Mouse (Mus musculus) E14TG2a.4 (cell line): ENCODE results near the gene Mboat2.

Source experiments
- H3K27me3 ChIP-seq: 2 replicates; pipeline ENCODE4 v1.6.1; 2014; ENCODE audit warnings: low read length, control low read depth; ENCODE audit not compliant: insufficient read depth
- H3K36me3 ChIP-seq: 2 replicates; pipeline ENCODE4 v1.6.1; 2014; ENCODE audit warnings: low read length, control low read depth; ENCODE audit not compliant: insufficient read depth
- H3K4me1 ChIP-seq: replicated peaks from 2 replicates; pipeline ENCODE4 v1.6.1; 2014; ENCODE audit warnings: low read depth, low read length, control low read depth
- H3K4me3 ChIP-seq: replicated peaks from 2 replicates; pipeline ENCODE4 v1.5.1; 2014; ENCODE audit warnings: mild to moderate bottlenecking, low read length
- H3K9me3 ChIP-seq: 2 replicates; pipeline ENCODE4 v1.6.1; 2014; ENCODE audit warnings: low read length, control low read depth
- CTCF ChIP-seq: conservative IDR thresholded peaks from 2 replicates; pipeline ENCODE4 v1.5.1; 2014; ENCODE audit warnings: low read length
- NANOG ChIP-seq: IDR thresholded peaks from 2 replicates; pipeline ENCODE4 v1.6.1; 2014; ENCODE audit warnings: borderline replicate concordance, low read length, mixed read lengths
- POU5F1 ChIP-seq: IDR thresholded peaks from 2 replicates; pipeline ENCODE4 v1.6.1; 2014; ENCODE audit warnings: low read length, borderline replicate concordance

Gene Mboat2

DNA sequence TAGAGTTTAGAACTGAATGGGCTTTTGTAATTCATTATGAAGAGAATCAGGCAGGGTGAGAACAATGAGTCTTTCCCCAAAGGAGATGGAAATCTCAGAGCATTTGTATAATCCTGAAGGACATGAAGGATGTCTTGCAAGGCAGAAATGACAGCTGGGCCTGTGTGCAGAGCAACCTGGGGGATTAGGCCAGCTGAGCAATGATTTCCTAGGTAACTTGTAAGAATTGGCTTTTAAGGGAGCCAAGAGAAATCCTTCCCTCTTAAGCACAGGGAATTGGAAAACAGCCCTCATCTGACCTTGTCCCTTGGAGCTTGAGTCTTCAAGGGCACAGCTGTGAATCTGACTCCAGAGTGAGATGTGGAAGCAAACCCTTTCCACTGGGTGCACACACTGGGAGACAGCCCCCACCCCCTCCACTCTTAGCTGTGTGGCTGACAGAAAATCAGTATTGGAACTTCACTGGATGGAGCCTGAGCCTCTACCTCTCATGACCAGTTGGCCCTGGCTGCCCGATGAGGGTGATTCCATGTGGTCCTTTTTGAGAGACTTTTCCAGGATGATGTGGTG is 102.6 kb downstream of the Mboat2 start:
- H3K27me3 ChIP-seq, result no peaks in the 10 kb centered on the region
- H3K36me3 ChIP-seq, result peaks cover 7% of the 10 kb centered on the region
- H3K4me3 ChIP-seq, result no peak overlapping the region
- TF ChIP-seq NANOG (no peak), CTCF (no peak), POU5F1 (no peak)
- H3K4me1 ChIP-seq, result peaks cover 30% of the 10 kb centered on the region
- H3K9me3 ChIP-seq, result no peaks in the 10 kb centered on the region

GRCm38 (mm10) chr12:24933996-24934395 is 103.3 kb downstream of the Mboat2 start:
- no peaks in the 10 kb centered on the region for H3K9me3 ChIP-seq
- H3K36me3 ChIP-seq, result peaks cover 7% of the 10 kb centered on the region
- TF ChIP-seq POU5F1 (no peak), CTCF (no peak), NANOG (no peak)
- no peaks in the 10 kb centered on the region for H3K27me3 ChIP-seq
- H3K4me1 ChIP-seq, result peaks cover 26% of the 10 kb centered on the region
- H3K4me3 ChIP-seq, result no peak overlapping the region

- H3K27me3 ChIP-seq, result no peaks in the 10 kb centered on the region
- H3K4me3 ChIP-seq, result no peak overlapping the region
- peaks cover 24% of the 10 kb centered on the region for H3K36me3 ChIP-seq
- no peaks in the 10 kb centered on the region for H3K9me3 ChIP-seq
- TF ChIP-seq CTCF (no peak), NANOG (no peak), POU5F1 (no peak)
- H3K4me1 ChIP-seq, result peaks cover 26% of the 10 kb centered on the region
Observed at GRCm38 (mm10) chr12:24936281-24936680, 105.6 kb downstream of the Mboat2 start.

- Histone ChIP-seq H3K4me1 (peaks cover 19% of the 10 kb centered on the region), H3K27me3 (no peaks in the 10 kb centered on the region), H3K4me3 (no peak overlapping the region), H3K36me3 (peaks cover 50% of the 10 kb centered on the region), H3K9me3 (no peaks in the 10 kb centered on the region)
- TF ChIP-seq NANOG (no peak), POU5F1 (no peak), CTCF (no peak)
Observed at GRCm38 (mm10) chr12:24939372-24939771, 108.7 kb downstream of the Mboat2 start.

- Histone ChIP-seq H3K4me1 (peaks cover 19% of the 10 kb centered on the region), H3K4me3 (no peak overlapping the region), H3K36me3 (peaks cover 64% of the 10 kb centered on the region), H3K9me3 (no peaks in the 10 kb centered on the region), H3K27me3 (no peaks in the 10 kb centered on the region)
- TF ChIP-seq CTCF, result no peak
Observed at GRCm38 (mm10) chr12:24942619-24943287, 112.1 kb downstream of the Mboat2 start.

GRCm38 (mm10) chr12:24943427-24943826 is 112.7 kb downstream of the Mboat2 start:
- peaks cover 66% of the 10 kb centered on the region for H3K36me3 ChIP-seq
- H3K4me3 ChIP-seq, result no peak overlapping the region
- H3K4me1 ChIP-seq, result peaks cover 23% of the 10 kb centered on the region
- H3K9me3 ChIP-seq, result no peaks in the 10 kb centered on the region
- no peak for TF ChIP-seq POU5F1
- no peak for TF ChIP-seq NANOG
- TF ChIP-seq CTCF, result no peak
- no peaks in the 10 kb centered on the region for H3K27me3 ChIP-seq

DNA sequence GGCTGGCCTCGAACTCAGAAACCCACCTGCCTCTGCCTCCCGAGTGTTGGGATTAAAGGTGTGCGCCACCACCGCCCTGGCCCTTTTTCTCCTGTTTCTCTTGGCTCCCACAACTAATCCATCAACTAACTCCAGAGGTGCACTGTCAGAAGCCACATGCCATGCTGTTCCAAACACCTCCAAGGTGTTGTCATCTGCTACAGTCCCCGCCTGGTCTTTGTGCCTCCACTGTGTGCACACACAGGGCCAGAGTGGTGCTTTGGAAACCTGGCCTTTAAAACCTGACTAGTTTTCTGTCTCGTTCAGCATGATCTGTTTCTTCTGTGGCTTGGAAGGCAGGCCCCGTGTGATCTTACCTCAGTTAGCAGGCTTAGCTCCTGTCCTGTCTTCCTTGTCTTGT is 113.9 kb downstream of the Mboat2 start:
- H3K4me3 ChIP-seq, result no peak overlapping the region
- H3K36me3 ChIP-seq, result peaks cover 63% of the 10 kb centered on the region
- no peaks in the 10 kb centered on the region for H3K9me3 ChIP-seq
- H3K27me3 ChIP-seq, result no peaks in the 10 kb centered on the region
- no peak for TF ChIP-seq NANOG
- TF ChIP-seq POU5F1, result no peak
- no peak for TF ChIP-seq CTCF
- peaks cover 23% of the 10 kb centered on the region for H3K4me1 ChIP-seq

GRCm38 (mm10) chr12:24947065-24947464 is 116.4 kb downstream of the Mboat2 start:
- peaks cover 41% of the 10 kb centered on the region for H3K36me3 ChIP-seq
- H3K4me1 ChIP-seq, result peaks cover 21% of the 10 kb centered on the region
- no peak for TF ChIP-seq POU5F1
- no peak for TF ChIP-seq NANOG
- no peak for TF ChIP-seq CTCF
- H3K4me3 ChIP-seq, result no peak overlapping the region
- H3K9me3 ChIP-seq, result no peaks in the 10 kb centered on the region
- H3K27me3 ChIP-seq, result no peaks in the 10 kb centered on the region

DNA sequence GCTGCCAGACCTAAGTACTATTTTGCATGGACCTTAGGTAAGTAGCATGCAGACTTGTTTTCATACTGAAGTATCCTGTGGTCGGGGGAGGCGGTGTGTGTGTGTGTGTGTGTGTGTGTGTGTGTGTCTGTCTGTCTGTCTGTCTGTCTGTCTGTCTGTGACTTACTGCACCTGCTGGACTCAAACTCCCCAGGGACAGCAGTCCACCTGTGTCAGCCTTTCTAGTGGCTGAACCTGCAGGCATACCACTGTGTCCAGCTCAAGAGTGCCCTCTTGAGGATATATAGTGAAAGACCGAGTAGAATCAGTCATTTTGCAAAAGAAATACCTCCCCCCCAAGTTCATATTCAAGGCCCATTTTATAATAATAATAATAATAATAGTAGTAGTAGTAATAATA is 117.7 kb downstream of the Mboat2 start:
- peaks cover 10% of the 10 kb centered on the region for H3K4me1 ChIP-seq
- no peaks in the 10 kb centered on the region for H3K27me3 ChIP-seq
- H3K9me3 ChIP-seq, result no peaks in the 10 kb centered on the region
- peaks cover 28% of the 10 kb centered on the region for H3K36me3 ChIP-seq
- no peak for TF ChIP-seq NANOG
- no peak for TF ChIP-seq POU5F1
- peak; percentile 33 for TF ChIP-seq CTCF
- H3K4me3 ChIP-seq, result no peak overlapping the region
